Mouse (Mus musculus) neural tube, embryonic 12.5 days (tissue): ENCODE data around the gene Mrps26. TPM values are rescaled to one million over a fixed set of nuclear protein-coding genes. Genes with fewer than 3 reads are reported as not detected.

Source experiments
- ATAC-seq: fragments of 200-750 bp; cut with Nextera tagmentation; 2 replicates; pipeline ENCODE4 v1.8.0; 2017; ENCODE audit warnings: low read depth, mild to moderate bottlenecking, moderate TSS enrichment, moderate library complexity; ENCODE audit not compliant: low FRiP score
- H3K27ac ChIP-seq: fragments of 300-500 bp; sonication (generic); 2 replicates; pipeline ENCODE4 v1.5.1; 2016
- H3K27me3 ChIP-seq: fragments of 300-500 bp; sonication (generic); replicated peaks from 2 replicates; pipeline ENCODE4 v1.6.1; 2016; ENCODE audit warnings: mild to moderate bottlenecking
- H3K36me3 ChIP-seq: fragments of 300-500 bp; sonication (generic); 2 replicates; pipeline ENCODE4 v1.6.1; 2016; ENCODE audit warnings: mild to moderate bottlenecking
- H3K4me1 ChIP-seq: fragments of 300-500 bp; sonication (generic); 2 replicates; pipeline ENCODE4 v1.6.1; 2016
- H3K4me2 ChIP-seq: fragments of 300-500 bp; sonication (generic); replicated peaks from 2 replicates; pipeline ENCODE4 v1.6.1; 2016; ENCODE audit warnings: mild to moderate bottlenecking
- H3K4me3 ChIP-seq: fragments of 300-500 bp; sonication (generic); 2 replicates; pipeline ENCODE4 v1.5.1; 2016
- H3K9ac ChIP-seq: fragments of 300-500 bp; sonication (generic); 2 replicates; pipeline ENCODE4 v1.6.1; 2016; ENCODE audit warnings: mild to moderate bottlenecking
- H3K9me3 ChIP-seq: fragments of 300-500 bp; sonication (generic); 2 replicates; pipeline ENCODE4 v1.6.1; 2016; ENCODE audit warnings: mild to moderate bottlenecking
- WGBS: fragments of 180-500 bp; shearing (Covaris S2); methylation state at CpG from one replicate; pipeline ENCODE4 v1.1.7; 2016; 5-methylcytosine and 5-hydroxymethylcytosine counted together
- microRNA-seq: library from miRNA; unstranded; fragments of <30 nt; microRNA quantifications from one replicate; pipeline ENCODE4, GENCODE M21; 2017
- polyA plus RNA-seq: library from polyadenylated mRNA; unstranded; fragments of >200 nt; fragmentation: Nextera tagmentation; extraction: Ambion mirVana; gene quantifications from 2 replicates; pipeline ENCODE4 v1.2.1, GENCODE M21; 2016

Mrps26 gene
- polyA plus RNA-seq, 1 experiment from 2014 or later: 77.7 TPM

GRCm38 (mm10) chr2:130597601-130598010 is 34.1 kb downstream of the Mrps26 start:
- no peak for ATAC-seq
- H3K36me3 ChIP-seq: peaks cover 69% of the 10 kb centered on the region
- WGBS: 26% methylated on average over 1 of the region's 1 CpGs
- H3K4me1 ChIP-seq: no peaks in the 10 kb centered on the region
- H3K4me3 ChIP-seq: no peak overlapping the region
- H3K27me3 ChIP-seq: no peaks in the 10 kb centered on the region
- no peak overlapping the region for H3K4me2 ChIP-seq
- H3K9me3 ChIP-seq: no peaks in the 10 kb centered on the region
- no peak overlapping the region for H3K27ac ChIP-seq
- no peak overlapping the region for H3K9ac ChIP-seq

DNA sequence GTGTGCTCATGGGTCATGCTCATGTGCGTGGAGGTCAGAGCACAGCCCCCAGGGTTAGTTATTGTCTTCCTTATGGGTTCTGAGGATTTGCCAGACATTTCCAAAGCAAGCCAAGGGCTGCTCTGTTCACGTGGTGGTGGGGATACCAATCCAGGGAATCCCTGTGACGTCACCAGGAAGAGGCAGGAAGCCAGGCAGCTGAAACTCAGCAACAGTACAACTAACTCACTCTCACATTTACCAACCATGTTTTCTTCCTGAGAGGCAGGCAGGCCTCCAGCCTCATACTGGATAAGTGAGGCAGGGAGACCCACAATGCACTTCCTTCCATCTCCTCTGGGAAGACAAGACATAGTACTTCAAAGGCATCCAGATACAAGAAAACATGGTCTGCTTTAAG is 34.9 kb downstream of the Mrps26 start:
- Histone ChIP-seq H3K9ac (no peak overlapping the region), H3K4me3 (no peak overlapping the region), H3K27ac (no peak overlapping the region), H3K4me2 (no peak overlapping the region), H3K36me3 (peaks cover 70% of the 10 kb centered on the region), H3K9me3 (no peaks in the 10 kb centered on the region), H3K27me3 (no peaks in the 10 kb centered on the region), H3K4me1 (no peaks in the 10 kb centered on the region)
- WGBS: 81% methylated on average over 3 of the region's 3 CpGs
- ATAC-seq: no peak

- H3K4me3 ChIP-seq: no peak overlapping the region
- no peaks in the 10 kb centered on the region for H3K4me1 ChIP-seq
- no peaks in the 10 kb centered on the region for H3K27me3 ChIP-seq
- H3K4me2 ChIP-seq: no peak overlapping the region
- no peak for ATAC-seq
- H3K9me3 ChIP-seq: no peaks in the 10 kb centered on the region
- H3K36me3 ChIP-seq: peaks cover 47% of the 10 kb centered on the region
- no peak overlapping the region for H3K27ac ChIP-seq
- H3K9ac ChIP-seq: no peak overlapping the region
- WGBS: 83% methylated on average over 4 of the region's 4 CpGs
Observed at GRCm38 (mm10) chr2:130602195-130602594, 38.7 kb downstream of the Mrps26 start.

DNA sequence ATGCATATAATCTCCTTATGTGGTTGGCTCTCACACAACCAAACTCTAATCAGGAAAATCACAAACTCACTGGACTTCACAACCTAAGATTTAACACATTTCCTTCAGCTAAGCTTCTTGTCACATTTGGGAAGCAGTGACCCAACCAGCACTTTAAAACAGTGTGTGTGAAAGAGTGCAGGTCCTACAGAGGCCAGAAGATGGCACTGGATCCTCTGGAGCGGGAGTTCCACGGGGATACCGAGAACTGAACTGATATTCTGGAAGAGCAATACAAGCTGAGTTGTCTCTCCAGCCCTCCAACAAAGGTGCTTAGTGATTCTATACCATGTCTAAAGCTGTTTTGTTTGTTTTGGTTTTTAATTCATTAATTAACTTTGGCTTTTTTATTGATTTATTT is 49.5 kb downstream of the Mrps26 start:
- WGBS: 74% methylated on average over 3 of the region's 3 CpGs
- ATAC-seq: no peak
- Histone ChIP-seq H3K4me1 (no peaks in the 10 kb centered on the region), H3K27ac (no peak overlapping the region), H3K36me3 (peaks cover 30% of the 10 kb centered on the region), H3K4me2 (no peak overlapping the region), H3K9me3 (no peaks in the 10 kb centered on the region), H3K27me3 (no peaks in the 10 kb centered on the region), H3K9ac (no peak overlapping the region), H3K4me3 (no peak overlapping the region)

Small RNA genes within 50 kb of the gene (microRNA-seq; reads per million reads assigned to microRNA genes)
- gene Gm23876: not detected

Other genes with a start within 250 kb of the Mrps26 start
- 32.2 and 34.3 TPM in 2 replicates for gene Cpxm1, start 166.2 kb upstream of the Mrps26 start, polyA plus RNA-seq
- 0.10 and 0.13 TPM in 2 replicates for gene Gm28372, start 158.5 kb upstream of the Mrps26 start, polyA plus RNA-seq
- 0.29 TPM in 1 of 2 replicates, not detected in the other for gene 1700020A23Rik, start 158.5 kb upstream of the Mrps26 start, polyA plus RNA-seq
- not detected in 2 replicates for gene Tmem239, start 157.3 kb upstream of the Mrps26 start, polyA plus RNA-seq
- gene Vps16, start 139.4 kb upstream of the Mrps26 start, polyA plus RNA-seq: 104 and 120 TPM in 2 replicates
- gene Pced1a, start 139.0 kb upstream of the Mrps26 start, polyA plus RNA-seq: 11.8 TPM in 2 replicates
- 114 and 124 TPM in 2 replicates for gene Ptpra, start 113.5 kb upstream of the Mrps26 start, polyA plus RNA-seq
- not detected in 2 replicates for gene Oxt, start 12.4 kb downstream of the Mrps26 start, polyA plus RNA-seq
- gene Avp, start 18.8 kb downstream of the Mrps26 start, polyA plus RNA-seq: not detected in 2 replicates
- gene Fastkd5, start 66.3 kb downstream of the Mrps26 start, polyA plus RNA-seq: 15.1 and 17.2 TPM in 2 replicates
- gene Ubox5, start 66.3 kb downstream of the Mrps26 start, polyA plus RNA-seq: 13.1 and 14.4 TPM in 2 replicates
- gene Lzts3, start 79.1 kb downstream of the Mrps26 start, polyA plus RNA-seq: 7.5 and 8.2 TPM in 2 replicates
- gene Ddrgk1, start 100.9 kb downstream of the Mrps26 start, polyA plus RNA-seq: 57.4 and 58.4 TPM in 2 replicates
- 138 and 142 TPM in 2 replicates for gene Itpa, start 103.9 kb downstream of the Mrps26 start, polyA plus RNA-seq
- gene Slc4a11, start 133.8 kb downstream of the Mrps26 start, polyA plus RNA-seq: 0.11 and 0.20 TPM in 2 replicates